Mouse (Mus musculus): ENCODE results near the gene Rpl27a.

DNA sequence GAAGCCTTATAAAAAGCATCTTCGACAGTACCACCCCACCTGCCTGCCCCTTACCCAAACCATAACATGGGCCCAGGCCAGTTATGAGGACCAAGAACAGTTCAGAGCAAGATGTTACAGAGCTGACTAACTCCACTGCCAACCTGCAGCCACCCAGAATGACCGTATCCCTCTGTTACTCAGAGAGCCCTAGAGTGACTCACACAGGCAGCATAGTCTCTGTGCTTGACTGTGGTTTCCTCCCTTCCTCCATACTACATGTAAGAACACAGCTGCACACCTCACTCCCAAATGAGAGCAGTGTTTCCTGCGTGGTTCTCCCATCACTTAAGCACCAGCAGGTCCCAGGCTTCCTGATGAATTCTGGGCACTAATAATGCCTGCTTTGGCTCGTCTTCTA, 48.2 kb upstream of the Rpl27a start:
- TF ChIP-seq USF1 (IDR thresholded peaks at IDR 0.05; ENCODE audit: low read depth) (no peak), MYOG (IDR thresholded peaks at IDR 0.05; ENCODE audit: control insufficient read depth in 1 of 3, insufficient read depth in 1 of 3, insufficient read length in 2 of 3, low read depth in 2 of 3) (no peak), POLR2A (IDR thresholded peaks at IDR 0.05; ENCODE audit: insufficient read length, low read depth) (no peak), E2F4 (IDR thresholded peaks at IDR 0.05; ENCODE audit: insufficient read depth) (no peak), CEBPB (IDR thresholded peaks at IDR 0.05; ENCODE audit: insufficient read depth, poor library complexity, severe bottlenecking) (no peak), TCF12 (IDR thresholded peaks at IDR 0.05; ENCODE audit: insufficient read depth, poor library complexity, severe bottlenecking) (no peak), POLR2AphosphoS2 (IDR thresholded peaks at IDR 0.05; ENCODE audit: insufficient read length, low read depth) (no peak)
